Mouse (Mus musculus): ENCODE data around the gene Gm27029.

DNA sequence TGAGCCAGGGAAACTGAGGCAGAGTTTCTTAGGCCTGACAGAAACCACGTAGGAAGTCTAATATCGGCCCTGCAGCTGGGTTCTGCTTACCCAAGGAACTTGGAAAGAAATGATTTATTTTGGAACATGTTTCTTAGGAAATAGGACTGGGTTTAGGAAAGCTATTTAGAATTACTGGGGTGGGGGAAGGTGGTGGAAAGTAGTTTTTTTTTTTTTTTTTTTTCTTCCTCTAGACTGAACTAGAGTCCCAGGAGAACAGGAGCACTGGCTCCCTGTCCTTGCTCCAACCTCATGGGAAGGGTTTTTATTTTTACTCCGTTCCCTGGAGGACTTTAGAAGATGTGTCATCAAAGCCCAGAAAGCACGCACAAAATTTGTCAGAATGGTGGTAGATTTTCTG is 44.6 kb upstream of the Gm27029 start:
- TF ChIP-seq POLR2A (IDR thresholded peaks at IDR 0.05; ENCODE audit: insufficient read depth, low read length) (no peak), CTCF (IDR thresholded peaks at IDR 0.05; ENCODE audit: low read depth, low read length) (no peak), EP300 (IDR thresholded peaks at IDR 0.05; ENCODE audit: insufficient read depth, low read depth, low read length) (no peak)

All from ES-Bruce4 (cell line).